Mouse (Mus musculus): ENCODE data around the gene Scn8a.

DNA sequence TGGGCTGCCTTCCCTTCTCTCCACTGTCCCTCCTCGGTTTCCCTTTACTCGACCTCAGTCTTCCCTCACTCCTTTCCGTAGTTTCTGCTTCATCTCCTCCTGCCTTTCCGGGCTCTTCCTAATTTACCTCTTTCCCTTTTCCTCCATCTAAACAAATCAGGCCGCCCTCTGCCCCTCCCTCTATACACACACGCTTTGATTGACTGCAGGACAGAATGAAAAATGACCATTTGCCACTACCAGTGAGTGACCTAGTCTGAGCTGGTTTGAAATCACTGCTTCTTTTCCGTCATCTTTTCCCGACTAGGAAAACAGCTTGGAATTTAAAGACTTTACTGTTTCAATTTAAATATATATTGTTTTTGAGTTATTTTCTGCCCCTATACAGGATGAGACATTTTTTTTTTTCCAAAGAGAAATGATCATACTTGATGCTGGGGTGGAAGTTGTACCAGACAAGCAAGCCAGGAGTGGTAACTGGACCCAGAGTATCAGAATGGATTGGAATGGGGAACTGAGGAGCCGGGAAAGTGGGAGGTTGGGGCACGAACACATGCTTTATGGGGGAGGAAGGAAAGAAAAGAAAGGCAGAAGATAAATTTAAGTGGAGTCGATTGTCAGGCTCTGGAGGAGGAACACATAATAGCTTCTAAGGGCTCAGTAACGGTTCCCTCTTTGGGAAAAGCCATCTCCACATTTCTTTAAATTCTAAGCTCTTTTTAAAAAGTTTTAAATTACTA, 114.7 kb downstream of the Scn8a start:
- TF ChIP-seq CTCF (IDR thresholded peaks at IDR 0.05; ENCODE audit: low read depth) (no peak), EP300 (IDR thresholded peaks at IDR 0.05; ENCODE audit: low read depth) (no peak)
